Mouse (Mus musculus): Measurements from ENCODE around the gene Hoxb7.
A peak's percentile ranks its signal among the peaks of the same experiment; 100 is the strongest.

Hoxb7 gene

GRCm38 (mm10) chr11:96284774-96285734, 1.4 kb upstream of the Hoxb7 start:
- DNase-seq (ENCODE audit: low spot score): no peak

DNA sequence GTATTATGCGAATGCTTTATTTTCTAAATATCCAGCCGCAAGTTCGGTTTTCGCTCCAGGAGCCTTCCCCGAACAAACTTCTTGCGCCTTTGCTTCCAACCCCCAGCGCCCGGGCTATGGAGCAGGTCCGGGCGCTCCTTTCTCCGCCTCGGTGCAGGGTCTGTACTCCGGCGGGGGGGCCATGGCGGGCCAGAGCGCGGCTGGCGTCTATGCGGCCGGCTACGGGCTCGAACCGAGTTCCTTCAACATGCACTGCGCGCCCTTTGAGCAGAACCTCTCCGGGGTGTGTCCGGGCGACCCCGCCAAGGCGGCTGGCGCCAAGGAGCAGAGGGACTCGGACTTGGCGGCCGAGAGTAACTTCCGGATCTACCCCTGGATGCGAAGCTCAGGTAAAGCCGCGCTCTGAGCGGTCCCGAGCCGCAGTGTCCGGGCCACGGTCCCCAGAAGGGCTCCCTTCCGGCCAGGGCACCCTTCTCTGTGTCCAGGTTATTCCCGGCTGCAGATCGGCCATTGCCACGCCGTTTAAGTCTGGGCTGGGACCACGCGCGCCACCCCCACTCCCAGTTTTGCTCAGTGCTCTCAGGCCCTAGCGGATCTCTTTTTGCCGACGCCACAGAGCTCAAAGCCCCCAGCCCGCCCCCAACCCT, 439 bp downstream of the Hoxb7 start:
- DNase-seq (ENCODE audit: low spot score): no peak

- DNase-seq (ENCODE audit: low spot score): no peak
Measured at GRCm38 (mm10) chr11:96287411-96287810, 988 bp downstream of the Hoxb7 start.

GRCm38 (mm10) chr11:96288455-96289221, 2.2 kb downstream of the Hoxb7 start:
- no peak for DNase-seq (ENCODE audit: low spot score)

- DNase-seq (ENCODE audit: low spot score): no peak
Measured at GRCm38 (mm10) chr11:96289293-96289692, 2.9 kb downstream of the Hoxb7 start.

- no peak for DNase-seq (ENCODE audit: low spot score)
Measured at GRCm38 (mm10) chr11:96289837-96290236, 3.4 kb downstream of the Hoxb7 start.

DNA sequence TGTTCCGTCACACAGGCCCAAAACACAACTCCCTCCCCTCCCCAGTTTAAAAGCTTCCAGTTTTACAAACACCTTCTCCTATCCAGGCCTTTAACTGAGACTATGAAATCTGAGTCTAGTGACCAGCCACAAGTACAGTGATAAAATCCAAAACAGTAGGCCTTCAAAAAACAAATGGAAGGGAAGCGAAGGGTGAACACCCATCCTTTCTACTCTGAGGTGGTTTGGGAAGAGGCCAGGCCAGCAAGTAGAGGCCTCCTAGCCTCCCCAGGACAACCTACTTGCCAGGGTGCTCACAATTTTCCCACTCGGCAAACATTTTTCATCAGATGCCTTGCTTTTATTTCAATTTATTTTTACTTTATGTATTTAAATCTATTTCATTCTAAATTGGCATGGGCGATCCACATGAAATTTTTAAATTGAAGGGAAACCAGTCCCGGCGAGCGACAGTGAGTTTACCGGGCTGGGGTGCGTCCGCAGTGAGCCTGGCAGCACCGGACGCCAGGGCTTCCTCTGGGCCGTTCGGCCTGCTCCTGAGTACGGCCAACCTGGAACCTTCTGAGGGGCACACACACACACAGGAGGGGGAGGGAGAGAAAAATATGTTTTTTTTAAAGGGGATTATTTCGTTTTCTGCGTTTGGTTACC, 4.4 kb downstream of the Hoxb7 start:
- no peak for DNase-seq (ENCODE audit: low spot score)

DNA sequence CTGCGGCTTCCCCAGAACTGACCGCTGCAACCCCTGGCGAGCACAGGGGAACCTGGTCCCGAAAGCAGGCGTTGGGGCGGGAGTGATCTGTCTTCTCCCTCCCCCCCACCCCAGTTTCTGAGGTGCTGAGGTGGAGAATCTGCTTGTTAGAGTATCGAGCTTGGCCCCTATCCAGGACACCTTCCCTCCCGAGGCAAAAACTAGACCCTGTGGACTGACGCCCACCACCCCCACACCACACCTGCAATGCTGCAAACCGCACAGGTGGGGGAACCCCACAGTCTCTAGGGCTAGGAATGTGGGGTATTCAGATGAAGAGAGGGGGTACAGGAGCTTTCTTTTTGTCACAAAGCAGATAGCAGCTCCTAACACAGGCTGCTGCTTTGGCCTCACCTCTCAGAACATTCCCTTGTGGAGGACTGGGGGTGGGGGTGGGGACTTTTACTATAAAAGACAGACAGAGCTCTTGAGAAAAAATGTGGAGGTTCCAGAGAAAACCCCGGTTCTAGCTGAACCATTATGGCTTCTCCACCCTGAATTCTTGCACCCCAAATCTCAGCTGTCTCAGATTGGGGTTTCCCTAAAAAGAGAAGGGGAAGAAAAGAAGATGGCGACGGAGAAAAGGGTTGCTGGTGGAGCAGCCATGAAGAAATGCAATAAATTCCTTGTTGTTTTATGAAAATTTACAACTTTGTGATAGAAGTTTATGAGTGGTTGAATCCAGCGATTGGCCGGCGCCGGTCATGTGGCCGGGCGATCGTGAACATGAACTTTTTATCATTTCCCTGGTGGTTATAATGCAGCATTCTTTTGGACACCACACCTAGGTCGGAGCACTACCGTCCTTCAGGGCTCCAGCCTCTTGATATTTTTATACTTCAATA, 5.5 kb downstream of the Hoxb7 start, which contains the start of gene Hoxb6:
TSS of gene Hoxb6 (plus strand) at position 796 of the 884 bp plus-strand sequence.
- no peak for DNase-seq (ENCODE audit: low spot score)

- DNase-seq (ENCODE audit: low spot score): no peak
Measured at GRCm38 (mm10) chr11:96292565-96293301, 6.3 kb downstream of the Hoxb7 start.

- DNase-seq (ENCODE audit: low spot score): no peak
Measured at GRCm38 (mm10) chr11:96293302-96293921, 7.0 kb downstream of the Hoxb7 start.

DNA sequence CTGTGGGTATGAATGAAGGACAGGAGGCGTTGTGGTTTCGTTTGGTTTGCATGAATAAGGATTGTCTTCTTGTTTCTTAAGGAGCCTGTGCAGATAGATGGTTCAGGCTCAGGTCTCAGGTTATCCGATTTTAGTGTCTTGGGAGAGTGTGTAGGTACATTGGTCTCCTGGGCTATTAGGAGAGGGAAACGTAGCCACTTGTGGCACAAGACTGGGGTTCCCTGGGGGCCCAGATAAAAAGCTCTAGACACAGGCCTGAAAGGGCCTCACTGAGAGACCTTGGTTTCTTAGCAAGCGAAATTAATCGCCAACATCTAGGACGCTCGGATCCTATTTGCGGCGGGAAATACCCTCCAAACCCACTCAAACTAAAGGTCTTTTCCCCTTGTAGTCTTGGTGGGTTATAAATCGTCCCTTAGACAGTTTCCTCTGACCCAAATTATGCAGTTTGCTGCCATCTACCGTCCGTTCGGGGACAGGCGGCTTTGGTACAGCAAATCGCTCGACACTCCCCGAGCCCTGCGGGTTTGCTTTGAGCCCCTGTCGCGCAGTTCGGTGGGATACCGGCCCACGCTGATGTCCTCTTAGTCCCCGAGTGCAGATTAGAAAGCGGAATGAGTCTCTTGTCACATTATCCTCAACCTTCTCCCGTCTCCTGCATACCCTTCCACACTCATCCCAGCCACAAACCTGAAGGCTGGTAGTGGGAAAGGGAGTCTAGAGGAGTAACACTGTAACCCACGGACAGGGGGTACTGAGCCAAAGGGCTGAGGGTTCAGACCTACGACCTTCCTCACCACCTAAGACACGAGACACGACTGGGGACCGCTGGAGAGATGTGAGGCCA, 8.0 kb downstream of the Hoxb7 start:
- DNase-seq (ENCODE audit: low spot score): peak; percentile 23

GRCm38 (mm10) chr11:96295092-96295835, 8.8 kb downstream of the Hoxb7 start:
- no peak for DNase-seq (ENCODE audit: low spot score)

DNA sequence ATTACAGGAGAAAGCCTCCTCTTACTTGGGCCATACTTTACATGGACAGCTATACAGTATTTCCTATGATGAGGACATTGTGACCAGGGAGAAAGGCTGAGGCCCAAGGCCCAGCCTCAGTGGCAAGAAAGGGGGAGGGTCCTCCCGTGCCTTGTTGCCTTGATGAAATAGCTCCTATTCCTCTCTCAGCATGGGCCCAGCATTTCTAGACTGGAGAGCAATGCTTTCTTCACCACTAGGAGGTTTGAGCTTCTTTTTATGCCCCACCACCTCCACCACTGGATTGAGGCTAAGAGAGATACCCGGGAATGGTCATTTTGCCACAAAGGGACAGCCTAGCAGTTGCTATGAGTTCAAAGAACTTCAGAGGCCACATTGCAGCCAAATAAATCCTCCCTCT, 10.6 kb downstream of the Hoxb7 start:
- no peak for DNase-seq (ENCODE audit: low spot score)

- no peak for DNase-seq (ENCODE audit: low spot score)
Measured at GRCm38 (mm10) chr11:96297428-96297827, 11.0 kb downstream of the Hoxb7 start.

- DNase-seq (ENCODE audit: low spot score): no peak
Measured at GRCm38 (mm10) chr11:96297968-96298635, 11.7 kb downstream of the Hoxb7 start.

- no peak for DNase-seq (ENCODE audit: low spot score)
Measured at GRCm38 (mm10) chr11:96298895-96299667, 12.7 kb downstream of the Hoxb7 start.

DNA sequence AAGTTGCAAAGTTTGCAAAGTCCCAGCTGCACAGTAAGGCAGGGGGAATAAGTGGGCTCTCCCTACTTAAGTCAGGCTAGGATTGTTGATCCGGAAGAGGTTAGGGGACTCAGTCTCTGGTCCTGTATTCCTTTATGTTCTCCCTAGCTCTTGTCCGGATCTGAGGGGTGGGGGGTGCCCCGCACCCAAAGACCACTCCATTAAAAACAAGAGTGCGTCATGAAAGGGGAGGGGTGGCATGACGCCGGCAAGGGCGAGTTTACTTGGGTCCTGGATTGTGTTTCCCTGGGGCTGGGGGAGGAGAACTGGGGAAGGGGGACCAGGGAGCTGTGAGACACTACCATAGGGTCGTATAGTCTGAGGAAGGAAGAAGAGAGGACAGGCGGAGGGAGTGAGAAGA, 13.4 kb downstream of the Hoxb7 start:
- no peak for DNase-seq (ENCODE audit: low spot score)

All from c-Kit-positive CD71-positive TER-119-positive erythroid progenitor cells, embryonic 14.5 days (primary cell).